Mouse (Mus musculus): ENCODE data around the gene Vamp4.

- TF ChIP-seq CTCF (IDR thresholded peaks at IDR 0.05; ENCODE audit: low read depth), result no peak
- no peak for TF ChIP-seq EP300 (optimal IDR thresholded peaks at IDR 0.05)
Observed at GRCm38 (mm10) chr1:162597379-162598102, 27.2 kb downstream of the Vamp4 start.

Measured in stomach, postnatal 0 days (tissue).